Mouse (Mus musculus): ENCODE measurements around the gene D430041D05Rik.

DNA sequence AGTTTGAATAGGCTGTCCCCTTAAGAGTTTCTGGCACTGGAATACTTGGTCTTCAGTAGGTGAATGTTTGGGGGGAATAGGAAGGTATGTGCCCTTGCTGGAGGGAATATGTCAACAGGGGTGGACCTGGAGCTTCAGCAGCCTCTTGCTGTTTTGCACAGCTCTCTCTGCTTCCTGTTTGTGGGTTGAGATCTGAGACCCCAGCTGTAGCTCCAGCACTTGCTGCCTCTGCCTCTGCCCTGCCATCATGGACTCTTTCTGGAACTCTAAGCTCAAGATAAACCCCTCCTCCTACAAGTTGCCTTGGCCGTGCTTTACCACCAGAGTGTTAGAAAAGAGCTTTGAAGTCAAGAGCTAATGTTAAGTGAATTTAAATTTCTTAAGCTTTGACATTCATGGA, 35.2 kb upstream of the D430041D05Rik start:
- TF ChIP-seq REST (IDR thresholded peaks at IDR 0.05; ENCODE audit: insufficient read depth, insufficient read length) (no peak), POLR2A (IDR thresholded peaks at IDR 0.05; ENCODE audit: insufficient read length, low read depth) (no peak), POLR2AphosphoS2 (IDR thresholded peaks at IDR 0.05; ENCODE audit: insufficient read length, low read depth) (no peak), E2F4 (IDR thresholded peaks at IDR 0.05; ENCODE audit: insufficient read depth) (no peak), USF1 (IDR thresholded peaks at IDR 0.05; ENCODE audit: low read depth) (no peak), TCF12 (IDR thresholded peaks at IDR 0.05; ENCODE audit: insufficient read depth, poor library complexity, severe bottlenecking) (no peak)

Data from myocyte (in vitro differentiated cells).